In the genomic region with DNA sequence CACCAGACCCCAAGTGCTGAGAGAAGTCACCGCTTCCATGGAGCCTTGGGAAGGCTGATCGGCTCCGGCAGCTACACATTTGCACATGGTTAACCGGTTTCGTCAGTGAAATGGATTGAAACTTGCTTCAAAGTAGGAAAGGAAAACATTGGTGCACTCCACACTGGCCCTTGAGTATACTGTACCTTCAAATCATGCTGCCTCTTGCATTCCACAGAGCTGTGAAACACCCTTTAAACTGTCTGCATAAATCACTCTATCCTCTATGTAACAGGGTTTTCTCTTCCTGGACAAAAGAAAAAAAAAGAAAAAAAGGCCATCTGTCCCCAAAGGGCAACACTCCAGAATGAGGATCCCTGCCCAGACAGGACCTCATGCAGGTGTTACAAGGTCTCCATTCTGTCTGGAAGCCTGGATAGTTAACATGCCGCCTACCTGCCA, we compare ENCODE assay signal across 10 mouse cellular contexts. TPM values are rescaled to one million over a fixed set of nuclear protein-coding genes. Genes with fewer than 3 reads are reported as not detected.
DNase-seq lines count a peak whose midpoint lies in the region; ATAC-seq lines count a peak whose summit lies in the region.
"Had no signal": no experiment of that assay in that cellular context is flagged by ENCODE, and none has a peak within 500 bp of the region (broad histone marks: within the 10 kb centered on the region; RNA-seq: fewer than 3 reads in every experiment).

No protein-coding gene starts in this region.

- intact Hi-C loops in left cerebral cortex, postnatal 36 days (cut with DNase I) = no loop called here

- H3K9me3 ChIP-seq in heart, embryonic 14.5 days (ENCODE audit: control insufficient read depth, low read length) = no peaks in the 10 kb centered on the region
- H3K9me3 ChIP-seq in intestine, embryonic 14.5 days (ENCODE audit: control insufficient read depth, low read length) = no peaks in the 10 kb centered on the region
- H3K9me3 ChIP-seq: midbrain, embryonic 12.5 days had no signal

- peaks cover 8 to 22% of the 10 kb centered on the region in 2 experiments; a peak in 3 of 4 replicates for H3K4me1 ChIP-seq in heart, embryonic 14.5 days (ENCODE audit: control insufficient read depth in 2 of 2, insufficient read depth in 2 of 2, low read length in 2 of 2)
- H3K4me1 ChIP-seq in intestine, embryonic 14.5 days (replicated peaks; ENCODE audit: control insufficient read depth, insufficient read depth, low read length) = peaks cover 18% of the 10 kb centered on the region

- no peaks in the 10 kb centered on the region for H3K36me3 ChIP-seq in heart, embryonic 14.5 days (ENCODE audit: control insufficient read depth, insufficient read depth, low read length)
- H3K36me3 ChIP-seq in intestine, embryonic 14.5 days (ENCODE audit: control insufficient read depth, insufficient read depth, low read length) = no peaks in the 10 kb centered on the region
- H3K36me3 ChIP-seq: midbrain, embryonic 12.5 days had no signal

- no peak overlapping the region for H3K4me3 ChIP-seq in heart, embryonic 14.5 days (ENCODE audit: control insufficient read depth in 1 of 2, insufficient read depth in 1 of 2, low read depth in 1 of 2, low read length in 2 of 2)
- no peak overlapping the region for H3K4me3 ChIP-seq in intestine, embryonic 14.5 days (ENCODE audit: low read depth, low read length)
- H3K4me3 ChIP-seq: midbrain, embryonic 12.5 days had no signal

- 81% methylated on average over 6 of the region's 6 CpGs for WGBS in heart, embryonic 14.5 days
- 69% methylated on average over 6 of the region's 6 CpGs for WGBS in intestine, embryonic 14.5 days

- peak overlapping the region in 1 of 2 experiments; percentile 7; a peak in 1 of 4 replicates for H3K27ac ChIP-seq in heart, embryonic 14.5 days (replicated peaks in 1 of 2; ENCODE audit: control insufficient read depth in 1 of 2, insufficient read depth in 1 of 2, low read depth in 2 of 2, low read length in 2 of 2)
- H3K27ac ChIP-seq in intestine, embryonic 14.5 days (ENCODE audit: low read depth) = peak overlapping the region; percentile 83
- H3K27ac ChIP-seq: midbrain, embryonic 12.5 days had no signal

- DNase-seq in heart, adult 18-20 months = no peak
- DNase-seq in cerebellum, adult 18-20 months = peak; percentile 70 to 73
- DNase-seq in intestine, embryonic 14.5 days (ENCODE audit: low spot score) = no peak
- peak; percentile 16 for DNase-seq in lung, postnatal 10 days
- no peak for DNase-seq in left cerebral cortex, postnatal 36 days (ENCODE audit: low spot score in 2 of 2)
- DNase-seq in ovary, adult 18-20 months (ENCODE audit: low spot score) = no peak

- H3K4me2 ChIP-seq in heart, embryonic 14.5 days (ENCODE audit: low read length) = peak overlapping the region; percentile 54
- H3K4me2 ChIP-seq in intestine, embryonic 14.5 days (ENCODE audit: low read length) = peak overlapping the region; percentile 38

- H3K27me3 ChIP-seq in heart, embryonic 14.5 days (ENCODE audit: control insufficient read depth, insufficient read depth, low read length) = no peaks in the 10 kb centered on the region
- H3K27me3 ChIP-seq in intestine, embryonic 14.5 days (replicated peaks; ENCODE audit: control insufficient read depth, insufficient read depth, low read length) = no peaks in the 10 kb centered on the region

- no peak for ATAC-seq in heart, embryonic 14.5 days (ENCODE audit: insufficient number of reproducible peaks, insufficient read depth, low FRiP score, low read depth)
- ATAC-seq in intestine, embryonic 14.5 days (replicated peaks; ENCODE audit: low FRiP score, low TSS enrichment, low read depth) = no peak
- no peak for ATAC-seq in activated CD4-positive, CD25-positive, alpha-beta regulatory T cell, adult 4 months
- ATAC-seq: forebrain, embryonic 14.5 days had no signal

- no peak overlapping the region; the same call in 1 of the 2 replicates for H3K9ac ChIP-seq in heart, embryonic 14.5 days (ENCODE audit: low read length)
- 0 out of 2 replicates have a peak overlapping the region, but pooled peaks have one; percentile 14 for H3K9ac ChIP-seq in intestine, embryonic 14.5 days (ENCODE audit: low read length)

RNA-seq across cellular contexts. Expression of gene Arid1b, which starts 48.8 kb away (rescaled TPM):
- 8.7 and 9.1 TPM in 2 replicates for polyA plus RNA-seq in heart, embryonic 14.5 days (2014; fragmentation: Nextera tagmentation; extraction: Ambion mirVana)
- total RNA-seq in heart, adult 18-20 months (2021) = 10 to 100 TPM; 23.5 to 27.7 TPM
- polyA plus RNA-seq in intestine, embryonic 14.5 days (2014; fragmentation: Nextera tagmentation; extraction: Ambion mirVana) = 14.9 and 16.4 TPM in 2 replicates
- 10 to 100 TPM; 77.5 to 90.0 TPM for total RNA-seq in left cerebral cortex, postnatal 36 days (2021)
- 10 to 100 TPM in 1 of 2 experiments, 1 to 10 TPM in 1; 9.6 to 12.1 TPM for polyA plus RNA-seq in activated CD4-positive, CD25-positive, alpha-beta regulatory T cell, adult 4 months (2017; shearing (Covaris generic))

Comparison
In these comparisons a context has a peak if more than half of its experiments do, and no peak if none do; other contexts are left out.
1. DNase-seq: peak in cerebellum, adult 18-20 months (2 of 2) and lung, postnatal 10 days (single experiment); none in heart, adult 18-20 months (0 of 2), intestine, embryonic 14.5 days (single experiment), left cerebral cortex, postnatal 36 days (0 of 2) and ovary, adult 18-20 months (single experiment).